Mouse (Mus musculus) cerebellum, adult (tissue): ENCODE results near the gene Rab29.

Experiments used
- ATAC-seq: cut with Nextera tagmentation; 2 replicates; pipeline ENCODE4 v1.9.2; 2017; ENCODE audit warnings: mild to moderate bottlenecking, moderate library complexity, mixed read lengths; ENCODE audit not compliant: insufficient number of reproducible peaks, low FRiP score, low TSS enrichment

Gene Rab29

GRCm38 (mm10) chr1:131919052-131919451 lies 52.0 kb downstream of the Rab29 start:
- no peak for ATAC-seq

GRCm38 (mm10) chr1:131922100-131922499 lies 55.1 kb downstream of the Rab29 start:
- ATAC-seq, result no peak
